Mouse (Mus musculus) adrenal gland, postnatal 14 days (tissue): Measurements from ENCODE around the gene Bckdk. TPM values are rescaled to one million over a fixed set of nuclear protein-coding genes. Genes with fewer than 3 reads are reported as not detected.
"Not testable (repeated sequence)": the region's sequence is repeated elsewhere in the genome, so short reads cannot be mapped to it uniquely, and the experiment has no call there.

Experiments used
- DNase-seq: peaks from one replicate; pipeline ENCODE4 v3.0.0; 2021; ENCODE audit warnings: mixed read lengths
- total RNA-seq: library from RNA; stranded (reverse); gene quantifications from 2 replicates; pipeline ENCODE4 v1.2.3, GENCODE M21; 2021

Bckdk gene
- total RNA-seq, 1 experiment from 2014 or later: 135 TPM

GRCm38 (mm10) chr7:127895891-127896290 lies 8.0 kb upstream of the Bckdk start:
- DNase-seq: not testable (repeated sequence)

GRCm38 (mm10) chr7:127896384-127896783 lies 7.5 kb upstream of the Bckdk start:
- peak; percentile 81 for DNase-seq

GRCm38 (mm10) chr7:127897542-127897941 lies 6.3 kb upstream of the Bckdk start:
- DNase-seq: no peak

- DNase-seq: no peak
Measured at GRCm38 (mm10) chr7:127898179-127898956, 5.5 kb upstream of the Bckdk start.

DNA sequence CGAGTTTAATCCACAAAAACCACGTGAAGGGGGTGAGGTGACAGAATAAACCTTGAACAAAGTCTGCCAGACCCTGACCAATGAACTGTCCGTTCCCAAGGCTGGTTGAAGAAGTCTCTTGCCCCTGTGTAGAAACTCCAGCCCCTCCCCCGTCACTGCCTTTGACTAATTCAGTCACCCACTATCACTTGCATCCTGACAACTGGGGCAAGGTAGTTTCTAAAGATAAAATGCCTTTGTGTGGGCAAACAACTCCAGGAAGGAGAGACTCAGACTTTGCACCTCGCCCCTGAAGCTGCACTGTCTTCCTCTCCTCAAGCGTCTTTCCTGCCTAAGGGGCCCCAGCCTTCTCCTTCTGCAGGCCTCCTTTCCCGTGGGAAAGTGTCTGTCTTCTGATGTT lies 3.9 kb upstream of the Bckdk start:
- no peak for DNase-seq

DNA sequence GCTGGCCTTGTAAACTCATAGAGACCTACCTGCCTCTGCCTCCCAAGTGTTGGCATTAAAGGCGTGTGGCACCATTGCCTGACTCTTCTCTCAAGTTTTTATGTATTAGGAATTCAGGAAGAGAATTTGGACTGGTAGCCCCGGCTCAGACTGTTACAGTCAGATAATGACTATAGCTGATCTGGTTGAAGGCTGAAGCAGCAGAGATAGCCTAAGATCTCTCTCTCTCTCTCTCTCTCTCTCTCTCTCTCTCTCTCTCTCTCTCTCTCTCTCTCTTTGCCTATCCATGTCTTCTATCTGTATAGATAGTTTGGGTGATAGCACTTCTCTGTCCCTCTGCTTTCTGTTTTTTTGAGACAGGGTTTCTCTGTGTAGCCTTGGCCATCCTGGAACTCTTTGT lies 2.1 kb upstream of the Bckdk start:
- DNase-seq: no peak

GRCm38 (mm10) chr7:127907939-127908338 lies 4.1 kb downstream of the Bckdk start:
- DNase-seq: no peak

DNA sequence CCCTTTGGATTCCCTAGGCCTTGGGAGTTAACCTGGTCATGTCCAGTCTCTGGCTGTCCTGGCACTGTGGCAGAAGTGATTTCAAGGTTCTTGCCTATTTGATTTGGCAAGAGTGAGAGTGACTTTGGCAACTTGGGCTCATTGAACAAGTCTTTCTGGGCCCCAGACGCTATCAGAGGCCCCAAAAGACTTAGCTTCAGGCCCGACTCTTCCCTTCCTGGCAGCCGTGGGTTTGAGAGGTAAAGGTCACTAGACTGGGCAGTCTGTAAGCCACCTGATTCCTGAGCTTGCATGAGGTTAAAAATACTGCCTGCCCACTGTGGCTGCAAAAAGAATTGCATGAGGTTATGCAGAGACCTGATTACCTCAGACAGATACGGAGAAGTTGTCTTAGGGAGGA lies 4.8 kb downstream of the Bckdk start:
- peak; percentile 64 for DNase-seq

DNA sequence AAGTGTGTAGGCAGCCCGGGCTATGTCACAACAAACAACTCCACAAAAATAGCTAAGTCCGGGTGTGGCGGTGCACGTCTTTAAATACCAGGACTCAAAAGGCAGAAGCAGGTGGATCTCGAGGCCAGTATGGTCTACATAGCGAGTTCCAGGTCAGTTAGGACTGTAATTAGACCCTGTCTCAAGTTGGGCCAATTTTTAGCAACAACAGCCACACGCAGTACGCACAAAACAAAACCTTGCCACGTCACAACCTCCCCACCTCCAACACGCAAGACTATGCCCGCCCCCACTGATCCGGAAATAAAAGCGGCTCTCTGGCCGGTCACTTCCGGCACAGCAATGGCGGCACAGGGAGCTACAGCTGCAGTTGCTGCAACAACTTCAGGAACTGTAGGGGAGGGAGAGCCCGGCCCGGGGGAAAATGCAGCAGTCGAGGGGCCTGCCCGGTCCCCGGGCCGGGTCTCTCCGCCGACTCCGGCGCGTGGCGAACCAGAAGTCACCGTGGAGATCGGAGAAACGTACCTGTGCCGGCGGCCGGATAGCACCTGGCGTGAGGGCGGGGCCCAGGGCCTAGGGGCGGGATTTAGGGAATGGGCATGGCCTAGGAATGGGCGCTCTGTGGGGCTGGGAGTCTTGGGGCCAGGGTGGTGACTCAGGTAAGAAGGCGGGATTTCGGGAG lies 8.4 kb downstream of the Bckdk start, which contains the start of gene Kat8:
Gene Kat8 (plus strand): TSS at position 327 of the 682 bp plus-strand sequence.
- peak; percentile 94 for DNase-seq

DNA sequence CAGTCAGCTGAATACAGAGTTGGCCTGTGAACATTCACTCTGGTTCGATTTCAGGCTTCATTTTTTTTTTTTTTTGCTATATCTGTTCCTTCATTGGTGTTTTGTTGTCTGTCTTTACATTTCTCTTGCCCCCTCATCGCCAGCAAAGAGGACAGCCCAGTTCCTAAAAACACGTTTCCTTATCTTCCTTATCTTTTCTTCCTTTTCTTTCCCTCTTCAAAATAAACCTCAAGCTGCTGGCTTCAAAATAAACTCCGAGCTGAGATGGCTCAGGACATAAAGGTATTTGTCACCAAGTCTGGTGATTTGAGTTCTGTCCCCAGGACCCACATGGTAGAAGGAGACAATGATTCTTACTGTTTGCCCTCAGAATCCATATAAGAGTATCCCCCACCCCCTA lies 9.1 kb downstream of the Bckdk start:
- no peak for DNase-seq

DNA sequence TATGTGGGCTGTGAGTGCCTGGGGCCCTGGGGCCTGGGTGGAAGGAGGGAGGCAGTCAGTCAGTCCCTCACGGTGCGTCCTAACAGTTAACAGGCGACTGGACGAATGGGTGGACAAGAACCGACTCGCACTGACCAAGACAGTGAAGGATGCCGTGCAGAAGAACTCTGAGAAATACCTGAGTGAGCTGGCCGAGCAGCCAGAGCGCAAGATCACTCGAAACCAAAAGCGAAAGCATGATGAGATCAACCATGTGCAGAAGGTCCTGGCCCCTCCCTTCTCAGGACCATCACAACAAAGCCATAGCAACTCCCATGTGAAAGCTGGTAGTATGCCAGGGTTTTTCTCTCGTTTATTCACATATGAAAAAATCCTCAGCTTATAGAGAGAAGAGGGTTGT lies 11.4 kb downstream of the Bckdk start:
- DNase-seq: no peak

DNA sequence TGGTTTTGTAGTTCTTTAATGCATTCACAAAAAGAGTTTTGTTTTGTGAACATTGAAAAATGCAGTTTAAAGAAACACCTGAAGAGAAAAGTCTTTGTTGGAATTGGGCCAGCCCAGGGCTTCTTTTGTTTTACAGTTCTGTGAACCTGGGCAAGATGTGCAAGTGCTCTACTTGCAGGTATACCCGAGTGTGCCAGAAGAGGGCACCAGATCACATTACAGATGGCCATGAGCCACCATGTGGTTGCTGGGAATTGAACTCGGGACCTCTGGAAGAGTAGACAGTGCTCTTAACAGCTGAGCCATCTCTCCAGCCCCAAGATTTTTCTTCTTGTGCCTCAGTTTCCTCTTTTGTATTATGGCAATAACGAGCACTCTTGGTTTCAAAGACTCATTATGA lies 14.3 kb downstream of the Bckdk start:
- DNase-seq: peak; percentile 69

- peak; percentile 50 for DNase-seq
Measured at GRCm38 (mm10) chr7:127919290-127919689, 15.4 kb downstream of the Bckdk start.

DNA sequence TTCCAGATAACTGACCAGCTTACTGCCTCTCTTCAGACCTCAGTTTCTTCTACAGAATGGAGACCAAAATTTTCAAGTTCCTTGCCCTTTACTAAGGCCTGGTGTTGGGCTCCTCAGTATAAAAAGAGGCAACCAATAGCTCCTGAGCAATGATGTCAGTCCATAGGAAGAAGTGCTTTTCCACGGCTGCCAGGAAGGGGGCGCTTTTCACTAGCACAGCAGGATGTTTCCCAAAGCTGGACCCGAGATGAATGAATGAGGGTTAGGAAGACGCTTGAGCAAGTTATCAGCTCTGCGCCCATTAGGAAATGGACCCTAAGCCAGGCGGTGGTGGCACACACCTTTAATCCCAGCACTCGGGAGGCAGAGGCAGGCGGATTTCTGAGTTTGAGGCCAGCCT lies 17.6 kb downstream of the Bckdk start:
- peak; percentile 57 for DNase-seq

- DNase-seq: no peak
Measured at GRCm38 (mm10) chr7:127922451-127923275, 18.8 kb downstream of the Bckdk start.

DNA sequence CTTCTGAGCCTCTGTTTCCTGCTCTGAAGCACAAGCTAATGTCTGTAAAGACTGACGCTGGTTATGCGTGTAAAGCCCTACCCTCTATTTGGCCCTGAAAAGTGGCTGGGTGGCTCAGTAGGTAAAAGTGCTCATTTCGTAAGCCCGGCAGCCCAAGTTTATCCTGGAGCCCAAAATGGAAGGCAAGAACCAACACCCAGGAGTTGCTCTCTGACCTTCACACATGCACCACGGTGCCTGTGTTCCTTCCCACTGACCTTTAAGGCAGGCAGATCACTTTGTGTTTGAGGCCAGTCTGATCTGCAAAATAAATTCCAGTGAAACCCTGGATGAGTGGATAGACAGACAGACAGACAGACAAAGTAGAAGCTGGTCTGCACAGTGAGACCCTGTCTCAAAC lies 19.8 kb downstream of the Bckdk start:
- DNase-seq: no peak

DNA sequence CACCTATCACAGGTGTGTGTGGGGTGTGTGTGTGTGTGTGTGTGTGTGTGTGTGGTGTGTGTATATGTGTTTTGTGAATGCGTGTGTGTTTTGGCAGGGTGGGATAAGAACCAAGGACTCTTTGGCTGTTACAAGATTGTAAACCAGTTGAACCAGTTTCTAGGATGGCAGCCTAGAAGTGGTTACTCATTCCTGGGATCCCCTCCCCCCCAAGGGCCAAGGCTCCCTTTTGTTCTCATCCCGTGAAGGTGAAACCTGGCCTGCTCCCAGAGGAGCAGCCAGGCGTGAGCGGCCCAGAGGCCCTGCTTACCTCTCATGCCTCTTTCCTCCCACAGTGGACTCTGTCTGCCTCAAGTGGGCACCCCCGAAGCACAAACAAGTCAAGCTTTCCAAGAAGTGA lies 21.4 kb downstream of the Bckdk start:
- DNase-seq: no peak

DNA sequence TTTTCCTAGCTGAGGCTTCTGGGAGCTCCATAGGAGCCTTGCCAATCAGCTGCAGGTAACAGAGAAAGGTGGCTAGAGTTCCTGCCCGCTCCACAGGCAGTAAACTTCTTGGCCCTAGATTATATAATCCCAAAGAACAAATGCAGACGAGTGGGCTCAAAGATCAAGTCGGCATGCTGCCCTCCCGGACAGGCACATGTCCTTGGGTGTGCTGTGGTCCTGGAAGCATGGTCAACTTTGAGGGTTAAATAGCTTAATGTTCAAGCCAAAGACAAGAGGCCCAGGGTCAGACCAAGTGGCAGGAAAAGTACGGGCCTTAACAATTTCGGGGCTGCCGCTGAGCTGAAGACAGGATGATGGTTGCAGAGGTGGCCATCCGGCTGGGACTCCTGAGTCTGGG lies 22.2 kb downstream of the Bckdk start:
- DNase-seq: no peak

GRCm38 (mm10) chr7:127926846-127927245 lies 23.0 kb downstream of the Bckdk start:
- no peak for DNase-seq

GRCm38 (mm10) chr7:127927726-127928125 lies 23.8 kb downstream of the Bckdk start:
- DNase-seq: no peak

GRCm38 (mm10) chr7:127928596-127928995 lies 24.7 kb downstream of the Bckdk start:
- no peak for DNase-seq

GRCm38 (mm10) chr7:127929923-127930322 lies 26.0 kb downstream of the Bckdk start, which contains the start of gene Prss8:
TSS of gene Prss8 (minus strand) at chr7:127930104.
- no peak for DNase-seq

GRCm38 (mm10) chr7:127930636-127931035 lies 26.8 kb downstream of the Bckdk start:
- no peak for DNase-seq
